Mouse (Mus musculus): Measurements from ENCODE around the gene Slbp.

The Slbp gene

GRCm38 (mm10) chr5:33630615-33631014 is 21.8 kb downstream of the Slbp start:
- peak; percentile 54 for DNase-seq (ENCODE audit: extremely low read depth, low read depth)

- DNase-seq (ENCODE audit: extremely low read depth, low read depth), result peak; percentile 46
Observed at GRCm38 (mm10) chr5:33630061-33630460, 22.3 kb downstream of the Slbp start.

GRCm38 (mm10) chr5:33629301-33629987 is 22.9 kb downstream of the Slbp start, which contains the start of the genes Fam53a and Gm9903:
TSS of gene Fam53a (minus strand) at chr5:33629635.
TSS of gene Gm9903 (plus strand) at chr5:33629925.
- DNase-seq (ENCODE audit: extremely low read depth, low read depth), result peak; percentile 80

GRCm38 (mm10) chr5:33628820-33629300 is 23.5 kb downstream of the Slbp start:
- peak; percentile 71 for DNase-seq (ENCODE audit: extremely low read depth, low read depth)

GRCm38 (mm10) chr5:33627968-33628367 is 24.4 kb downstream of the Slbp start:
- peak; percentile 63 for DNase-seq (ENCODE audit: extremely low read depth, low read depth)

- no peak for DNase-seq (ENCODE audit: extremely low read depth, low read depth)
Observed at GRCm38 (mm10) chr5:33623766-33624165, 28.6 kb downstream of the Slbp start.

GRCm38 (mm10) chr5:33622671-33623070 is 29.7 kb downstream of the Slbp start:
- no peak for DNase-seq (ENCODE audit: extremely low read depth, low read depth)

GRCm38 (mm10) chr5:33614391-33614790 is 38.0 kb downstream of the Slbp start:
- no peak for DNase-seq (ENCODE audit: extremely low read depth, low read depth)

- DNase-seq (ENCODE audit: extremely low read depth, low read depth), result no peak
Observed at GRCm38 (mm10) chr5:33611795-33612194, 40.6 kb downstream of the Slbp start.

GRCm38 (mm10) chr5:33609226-33609625 is 43.1 kb downstream of the Slbp start:
- DNase-seq (ENCODE audit: extremely low read depth, low read depth), result no peak

GRCm38 (mm10) chr5:33607434-33607833 is 44.9 kb downstream of the Slbp start:
- no peak for DNase-seq (ENCODE audit: extremely low read depth, low read depth)

GRCm38 (mm10) chr5:33606631-33607030 is 45.7 kb downstream of the Slbp start:
- no peak for DNase-seq (ENCODE audit: extremely low read depth, low read depth)

GRCm38 (mm10) chr5:33605314-33605713 is 47.1 kb downstream of the Slbp start:
- DNase-seq (ENCODE audit: extremely low read depth, low read depth), result no peak

GRCm38 (mm10) chr5:33593620-33594019 is 58.8 kb downstream of the Slbp start:
- DNase-seq (ENCODE audit: extremely low read depth, low read depth), result peak; percentile 18

- DNase-seq (ENCODE audit: extremely low read depth, low read depth), result peak; percentile 60
Observed at GRCm38 (mm10) chr5:33589221-33589888, 63.0 kb downstream of the Slbp start.

GRCm38 (mm10) chr5:33588066-33588465 is 64.3 kb downstream of the Slbp start:
- DNase-seq (ENCODE audit: extremely low read depth, low read depth), result no peak

GRCm38 (mm10) chr5:33587498-33588058 is 64.8 kb downstream of the Slbp start:
- no peak for DNase-seq (ENCODE audit: extremely low read depth, low read depth)

Data from MEL-GATA-1-ER (cell line).